Mouse (Mus musculus): ENCODE data around the gene Slc9a7. TPM values are rescaled to one million over a fixed set of nuclear protein-coding genes. Genes with fewer than 3 reads are reported as not detected.

The Slc9a7 gene
- 0.20 and 1.1 TPM in 2 replicates for polyA plus RNA-seq (2012; ENCODE audit: insufficient read depth, low replicate concordance)

- Histone ChIP-seq H3K4me3 (replicated peaks) (peak within 1 kb of the TSS; percentile 95), H3K9me3 (peaks cover 6% of the 10 kb centered on the region), H3K36me3 (replicated peaks; ENCODE audit: low read length) (no peaks in the 10 kb centered on the region), H3K4me1 (peaks cover 21% of the 10 kb centered on the region), H3K27me3 (replicated peaks) (peaks cover 33% of the 10 kb centered on the region)
- TF ChIP-seq FLI1 (IDR thresholded peaks at IDR 0.05; ENCODE audit: low read length) (no peak), GATA1 (IDR thresholded peaks at IDR 0.05; ENCODE audit: borderline replicate concordance, low read length) (no peak)
Observed at GRCm38 (mm10) chrX:20291282-20292039, at the start of gene Slc9a7. Slc9a7 (minus strand) TSS chrX:20291807.

GRCm38 (mm10) chrX:20335722-20336121 is 44.1 kb upstream of the Slc9a7 start:
- no peaks in the 10 kb centered on the region for H3K4me1 ChIP-seq
- H3K27me3 ChIP-seq (replicated peaks), result peaks cover 7% of the 10 kb centered on the region
- TF ChIP-seq GATA1 (IDR thresholded peaks at IDR 0.05; ENCODE audit: borderline replicate concordance, low read length) (no peak), FLI1 (IDR thresholded peaks at IDR 0.05; ENCODE audit: low read length) (no peak)
- H3K9me3 ChIP-seq, result no peaks in the 10 kb centered on the region
- H3K4me3 ChIP-seq (replicated peaks), result no peak overlapping the region
- no peaks in the 10 kb centered on the region for H3K36me3 ChIP-seq (replicated peaks; ENCODE audit: low read length)

- H3K4me3 ChIP-seq (replicated peaks), result no peak overlapping the region
- TF ChIP-seq FLI1 (IDR thresholded peaks at IDR 0.05; ENCODE audit: low read length) (no peak), GATA1 (IDR thresholded peaks at IDR 0.05; ENCODE audit: borderline replicate concordance, low read length) (no peak)
- H3K4me1 ChIP-seq, result peaks cover under 1% of the 10 kb centered on the region; the same call in 1 of the 2 replicates
- peaks cover 7% of the 10 kb centered on the region for H3K27me3 ChIP-seq (replicated peaks)
- no peaks in the 10 kb centered on the region for H3K36me3 ChIP-seq (replicated peaks; ENCODE audit: low read length)
- no peaks in the 10 kb centered on the region for H3K9me3 ChIP-seq
Observed at GRCm38 (mm10) chrX:20332756-20333155, 41.1 kb upstream of the Slc9a7 start.

- peaks cover 8% of the 10 kb centered on the region for H3K4me1 ChIP-seq
- no peaks in the 10 kb centered on the region for H3K36me3 ChIP-seq (replicated peaks; ENCODE audit: low read length)
- no peak overlapping the region for H3K4me3 ChIP-seq (replicated peaks)
- H3K27me3 ChIP-seq (replicated peaks), result peaks cover 16% of the 10 kb centered on the region
- TF ChIP-seq GATA1 (IDR thresholded peaks at IDR 0.05; ENCODE audit: borderline replicate concordance, low read length), result no peak
- TF ChIP-seq FLI1 (IDR thresholded peaks at IDR 0.05; ENCODE audit: low read length), result no peak
- H3K9me3 ChIP-seq, result no peaks in the 10 kb centered on the region
Observed at GRCm38 (mm10) chrX:20307215-20307614, 15.6 kb upstream of the Slc9a7 start.

DNA sequence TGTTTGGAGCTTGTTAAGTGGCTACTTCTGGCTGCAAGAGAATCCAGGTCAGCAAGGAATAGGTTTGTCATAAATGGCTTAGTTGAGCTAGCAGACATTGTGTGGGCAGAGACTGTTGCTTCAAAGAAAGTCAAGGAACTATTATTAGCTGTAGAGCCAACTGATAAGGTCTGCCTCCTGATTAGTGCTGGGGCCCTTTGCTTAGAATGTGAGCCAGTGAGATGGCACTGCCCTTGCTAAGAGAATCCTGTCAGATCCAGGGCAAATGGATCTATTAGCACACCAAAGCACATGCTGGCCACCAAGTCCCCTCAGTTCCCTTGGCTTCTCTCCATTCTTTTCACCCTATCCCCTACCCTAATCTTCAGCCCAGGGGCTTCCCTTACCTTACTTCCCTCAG is 14.3 kb upstream of the Slc9a7 start:
- H3K4me3 ChIP-seq (replicated peaks), result no peak overlapping the region
- no peaks in the 10 kb centered on the region for H3K9me3 ChIP-seq

GRCm38 (mm10) chrX:20303280-20303679 is 11.7 kb upstream of the Slc9a7 start:
- Histone ChIP-seq H3K4me3 (replicated peaks) (no peak overlapping the region), H3K9me3 (no peaks in the 10 kb centered on the region), H3K4me1 (peaks cover 8% of the 10 kb centered on the region), H3K36me3 (replicated peaks; ENCODE audit: low read length) (no peaks in the 10 kb centered on the region), H3K27me3 (replicated peaks) (peaks cover 9% of the 10 kb centered on the region)
- TF ChIP-seq FLI1 (IDR thresholded peaks at IDR 0.05; ENCODE audit: low read length), result no peak
- no peak for TF ChIP-seq GATA1 (IDR thresholded peaks at IDR 0.05; ENCODE audit: borderline replicate concordance, low read length)

More for the DNA sequence above, 14.3 kb upstream of the Slc9a7 start:
- TF ChIP-seq GATA1 (IDR thresholded peaks at IDR 0.05; ENCODE audit: borderline replicate concordance, low read length) (no peak), FLI1 (IDR thresholded peaks at IDR 0.05; ENCODE audit: low read length) (no peak)
- Histone ChIP-seq H3K4me1 (peaks cover 8% of the 10 kb centered on the region), H3K36me3 (replicated peaks; ENCODE audit: low read length) (no peaks in the 10 kb centered on the region), H3K27me3 (replicated peaks) (peaks cover 11% of the 10 kb centered on the region)

DNA sequence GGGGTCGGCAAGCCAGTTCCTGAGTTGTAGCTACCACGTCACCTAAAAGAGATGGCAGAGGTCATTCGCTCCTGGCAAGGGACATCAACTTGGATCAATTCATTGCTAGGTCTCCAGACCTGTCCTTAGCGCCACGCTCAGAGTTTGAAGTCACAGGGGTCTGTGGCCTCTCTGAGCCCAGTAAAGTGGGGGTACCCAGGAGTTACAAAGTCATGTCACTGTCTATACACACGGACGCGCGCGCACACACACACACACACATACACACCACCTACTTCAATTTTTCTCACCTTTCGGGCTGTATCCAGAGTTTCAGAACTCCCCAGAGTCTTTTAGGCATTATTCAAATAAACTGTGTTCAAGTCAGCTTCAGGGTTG is 422 bp upstream of the Slc9a7 start:
- TF ChIP-seq GATA1 (IDR thresholded peaks at IDR 0.05; ENCODE audit: borderline replicate concordance, low read length) (no peak), FLI1 (IDR thresholded peaks at IDR 0.05; ENCODE audit: low read length) (no peak)
- Histone ChIP-seq H3K27me3 (replicated peaks) (peaks cover 33% of the 10 kb centered on the region), H3K4me3 (replicated peaks) (peak overlapping the region; percentile 95), H3K4me1 (peaks cover 20% of the 10 kb centered on the region), H3K9me3 (peaks cover 6% of the 10 kb centered on the region), H3K36me3 (replicated peaks; ENCODE audit: low read length) (no peaks in the 10 kb centered on the region)

GRCm38 (mm10) chrX:20290715-20291114 is 892 bp downstream of the Slc9a7 start:
- no peaks in the 10 kb centered on the region for H3K36me3 ChIP-seq (replicated peaks; ENCODE audit: low read length)
- peaks cover 6% of the 10 kb centered on the region for H3K9me3 ChIP-seq
- TF ChIP-seq GATA1 (IDR thresholded peaks at IDR 0.05; ENCODE audit: borderline replicate concordance, low read length), result no peak
- TF ChIP-seq FLI1 (IDR thresholded peaks at IDR 0.05; ENCODE audit: low read length), result no peak
- peaks cover 33% of the 10 kb centered on the region for H3K27me3 ChIP-seq (replicated peaks)
- peak overlapping the region; percentile 95 for H3K4me3 ChIP-seq (replicated peaks)
- H3K4me1 ChIP-seq, result peaks cover 29% of the 10 kb centered on the region

DNA sequence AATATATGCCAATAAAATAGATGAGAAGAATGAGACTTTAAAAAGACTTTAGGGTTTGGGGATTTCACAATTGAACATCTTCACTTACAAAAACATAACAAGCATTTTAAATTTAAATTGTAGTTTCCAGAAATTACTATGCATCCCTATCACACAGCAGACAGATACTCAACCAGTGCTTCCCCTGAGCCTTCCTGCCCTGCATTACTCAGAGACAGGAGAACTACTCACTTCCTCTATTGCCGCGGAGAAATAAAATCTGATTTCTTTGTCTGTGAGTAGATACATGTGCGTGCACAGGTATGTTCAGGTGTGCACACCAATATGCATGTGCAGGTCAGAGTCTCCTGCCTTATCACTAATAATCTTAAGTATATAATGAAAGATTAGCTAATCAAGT is 2.9 kb downstream of the Slc9a7 start:
- TF ChIP-seq FLI1 (IDR thresholded peaks at IDR 0.05; ENCODE audit: low read length), result no peak
- no peak for TF ChIP-seq GATA1 (IDR thresholded peaks at IDR 0.05; ENCODE audit: borderline replicate concordance, low read length)
- H3K27me3 ChIP-seq (replicated peaks), result peaks cover 33% of the 10 kb centered on the region
- H3K4me1 ChIP-seq, result peaks cover 29% of the 10 kb centered on the region
- no peaks in the 10 kb centered on the region for H3K36me3 ChIP-seq (replicated peaks; ENCODE audit: low read length)
- H3K9me3 ChIP-seq, result peaks cover 6% of the 10 kb centered on the region
- H3K4me3 ChIP-seq (replicated peaks), result no peak overlapping the region

DNA sequence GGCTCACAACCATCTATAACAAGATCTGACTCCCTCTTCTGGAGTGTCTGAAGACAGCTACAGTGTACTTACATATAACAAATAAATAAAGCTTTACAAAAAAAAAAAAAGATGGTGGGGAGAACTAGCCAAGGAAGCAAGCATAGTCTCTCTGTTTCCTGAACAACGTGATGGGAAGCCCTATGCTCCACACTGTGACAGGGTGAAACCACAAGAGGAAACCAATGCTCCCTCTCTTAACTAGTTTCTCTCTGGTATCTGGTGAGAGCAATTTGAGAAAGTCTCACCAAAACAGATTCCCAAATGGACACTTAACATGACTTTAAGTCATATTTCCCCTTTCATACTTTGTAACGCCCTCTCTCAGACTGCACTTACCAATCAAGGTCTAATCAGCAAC is 5.4 kb downstream of the Slc9a7 start:
- Histone ChIP-seq H3K9me3 (no peaks in the 10 kb centered on the region), H3K27me3 (replicated peaks) (peaks cover 14% of the 10 kb centered on the region), H3K36me3 (replicated peaks; ENCODE audit: low read length) (no peaks in the 10 kb centered on the region), H3K4me3 (replicated peaks) (no peak overlapping the region), H3K4me1 (peaks cover 22% of the 10 kb centered on the region)
- TF ChIP-seq GATA1 (IDR thresholded peaks at IDR 0.05; ENCODE audit: borderline replicate concordance, low read length), result no peak
- no peak for TF ChIP-seq FLI1 (IDR thresholded peaks at IDR 0.05; ENCODE audit: low read length)

All from megakaryocyte, embryonic 14.5 days (primary cell).